Mouse (Mus musculus): ENCODE measurements at regions not wholly inside any gene's neighbourhood (a gene's known extent, or its start where the extent isn't known, plus 50 kb on each side); places are given as distances from the start of the nearest gene placed in this dataset.

GRCm38 (mm10) chr3:21936616-21937015, 139.8 kb upstream of the Tbl1xr1 start:
- no peak for TF ChIP-seq CTCF (conservative IDR thresholded peaks at IDR 0.05; ENCODE audit: low read length)
- TF ChIP-seq POU5F1 (IDR thresholded peaks at IDR 0.05; ENCODE audit: borderline replicate concordance, low read length) = no peak

Data from E14TG2a.4 (cell line).